Mouse (Mus musculus) gastrocnemius, postnatal 25 days (tissue): ENCODE results near the gene Ntan1. TPM values are rescaled to one million over a fixed set of nuclear protein-coding genes. Genes with fewer than 3 reads are reported as not detected.
"Not testable (repeated sequence)": the region's sequence is repeated elsewhere in the genome, so short reads cannot be mapped to it uniquely, and the experiment has no call there.

Source experiments
- DNase-seq: peaks from one replicate; pipeline ENCODE4 v3.0.0; 2022
- microRNA-seq, 2 experiments: library from miRNA; unstranded; fragments of <30 nt; microRNA quantifications; one replicate each; pipeline ENCODE4 v1.2.0; 2021; ENCODE audit warnings: borderline replicate concordance in 2 of 2
- total RNA-seq, 2 experiments: library from RNA; stranded (reverse); gene quantifications; 1 replicate in 1 of 2; 2 replicates in 1 of 2; pipeline ENCODE4 v1.2.3; 2021

Ntan1 gene
- total RNA-seq, 2 experiments from 2014 or later = 34.1 to 37.5 TPM

DNA sequence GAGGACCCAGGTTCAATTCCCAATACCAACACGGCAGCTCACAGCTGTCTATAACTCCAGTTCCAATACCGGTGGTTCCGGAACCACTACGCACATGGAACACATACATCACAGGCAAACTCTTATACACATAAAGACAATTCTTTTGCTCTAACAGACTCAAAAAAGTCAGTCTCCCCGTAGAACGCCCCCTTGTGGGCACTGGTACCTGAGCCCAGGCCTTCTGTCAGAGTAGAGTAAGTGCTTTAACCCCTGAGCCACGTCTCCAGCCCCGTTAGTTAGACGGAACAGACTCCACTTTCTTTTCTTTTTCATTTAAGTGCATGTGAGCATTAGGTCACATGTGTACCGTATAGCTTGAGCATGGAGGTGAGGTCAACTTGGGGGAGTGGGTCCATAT, 11.8 kb downstream of the Ntan1 start:
- DNase-seq = no peak

DNA sequence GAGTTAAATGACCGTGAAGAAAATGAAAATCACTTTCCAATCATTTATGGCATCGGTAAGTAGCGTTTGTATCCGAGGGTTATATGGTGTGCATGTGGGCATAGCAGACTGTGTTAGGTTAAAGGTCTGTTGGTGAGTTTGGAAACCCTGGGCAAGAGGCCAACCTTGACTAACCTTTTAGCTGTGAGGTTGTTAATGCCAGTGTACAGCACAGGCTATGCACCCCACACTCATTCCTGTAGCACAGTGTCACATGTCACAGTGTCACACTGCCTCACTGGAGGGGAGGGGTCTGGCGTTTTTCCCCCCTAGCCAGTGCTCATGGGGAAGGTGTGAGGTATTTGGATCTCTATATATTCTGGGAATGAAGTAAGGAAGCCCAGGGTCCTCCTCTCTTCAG, 13.0 kb downstream of the Ntan1 start:
- DNase-seq = no peak

DNA sequence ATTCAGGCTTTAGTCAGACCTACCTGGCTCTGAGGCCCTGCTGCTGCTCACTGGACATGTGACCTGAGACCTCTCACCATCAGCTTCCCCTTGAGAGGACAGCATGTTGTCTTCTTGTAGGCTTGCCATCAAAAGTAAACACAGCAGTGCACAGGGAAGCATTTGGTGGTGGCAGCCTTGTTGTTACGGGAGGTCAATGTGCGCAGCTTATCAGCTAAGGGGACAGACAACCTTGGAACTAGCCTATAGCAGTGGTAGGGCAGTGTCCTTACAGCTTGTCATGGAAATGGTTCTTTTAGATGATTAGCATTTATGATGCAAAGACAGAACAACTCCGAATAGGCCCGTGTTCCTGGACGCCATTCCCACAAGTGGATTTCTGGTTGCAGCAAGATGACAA, 15.7 kb downstream of the Ntan1 start:
- DNase-seq = no peak

DNA sequence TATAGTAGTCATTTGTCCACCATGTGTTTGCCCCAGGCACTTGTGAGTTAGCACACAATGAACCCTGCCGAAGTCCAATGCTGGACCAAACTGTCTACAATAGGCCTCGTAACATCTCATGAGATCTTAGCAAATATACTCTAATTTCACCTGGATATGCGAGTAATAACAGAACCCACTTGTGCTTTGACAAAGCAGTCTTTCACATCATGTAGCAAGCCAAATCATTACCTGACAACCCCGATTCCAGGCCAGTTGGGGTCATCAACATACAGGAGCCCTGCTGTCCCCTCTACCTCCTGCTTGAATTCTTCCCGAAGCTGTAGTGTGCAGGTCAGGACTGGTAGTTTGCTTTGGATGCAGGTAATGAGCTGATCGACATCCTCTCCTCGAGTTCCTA, 21.4 kb downstream of the Ntan1 start:
- no peak for DNase-seq

DNA sequence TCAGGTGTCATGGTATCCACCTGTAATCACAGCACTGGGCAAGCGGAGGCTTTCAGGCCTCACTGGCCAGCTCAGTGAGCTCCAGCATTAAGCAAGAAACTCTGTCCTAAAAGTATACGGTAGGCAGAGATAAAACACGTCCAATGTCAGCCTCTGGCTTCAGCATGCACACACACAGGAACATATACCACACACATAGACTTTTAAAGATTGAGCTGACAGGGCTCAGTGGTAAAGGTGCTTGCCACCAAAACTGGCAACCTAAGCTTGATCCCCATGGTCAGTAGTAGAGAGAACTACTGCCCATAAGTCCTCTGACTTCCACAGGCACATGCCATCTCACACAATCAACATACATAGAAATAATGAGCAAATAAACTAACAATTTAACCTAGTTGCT, 22.3 kb downstream of the Ntan1 start:
- DNase-seq = no peak

DNA sequence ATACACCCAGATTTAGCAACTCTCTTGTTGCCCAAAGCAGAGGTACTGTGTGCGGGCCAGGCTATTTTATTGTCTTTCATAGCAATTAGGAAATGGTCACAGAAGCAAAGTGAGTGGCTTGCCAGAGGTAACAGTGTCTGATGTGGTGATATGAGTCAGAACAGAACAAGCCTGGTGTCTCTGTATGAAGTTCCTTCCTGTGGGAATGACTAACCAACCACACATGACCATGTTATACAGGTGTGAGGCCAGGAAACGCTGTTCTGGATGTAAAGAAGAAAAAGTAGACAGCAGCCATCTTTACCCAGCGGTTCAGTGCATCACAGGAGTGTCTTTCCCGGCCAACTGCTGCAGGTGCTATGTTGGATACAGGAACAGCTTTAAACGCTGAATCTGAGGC, 26.4 kb downstream of the Ntan1 start:
- no peak for DNase-seq

DNA sequence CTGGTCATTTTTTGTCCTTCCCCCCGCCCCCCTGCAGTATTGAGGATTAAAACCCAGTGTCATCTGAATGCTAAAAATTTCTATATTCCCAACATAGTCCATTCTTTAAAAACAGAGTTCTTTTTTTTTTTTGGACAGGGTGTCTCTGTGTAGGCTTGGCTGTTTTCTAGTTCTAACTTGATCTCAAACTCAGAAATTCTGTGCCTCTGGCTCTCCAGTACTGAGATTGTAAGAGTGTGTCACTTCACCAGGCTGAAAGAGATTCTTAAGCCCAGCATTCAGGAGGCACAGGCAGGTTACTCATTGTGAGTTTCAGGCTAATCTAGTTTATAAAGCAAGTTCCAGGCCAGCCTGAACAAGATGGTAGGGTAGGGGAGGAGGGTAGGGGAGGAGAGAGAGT, 28.0 kb downstream of the Ntan1 start:
- no peak for DNase-seq

DNA sequence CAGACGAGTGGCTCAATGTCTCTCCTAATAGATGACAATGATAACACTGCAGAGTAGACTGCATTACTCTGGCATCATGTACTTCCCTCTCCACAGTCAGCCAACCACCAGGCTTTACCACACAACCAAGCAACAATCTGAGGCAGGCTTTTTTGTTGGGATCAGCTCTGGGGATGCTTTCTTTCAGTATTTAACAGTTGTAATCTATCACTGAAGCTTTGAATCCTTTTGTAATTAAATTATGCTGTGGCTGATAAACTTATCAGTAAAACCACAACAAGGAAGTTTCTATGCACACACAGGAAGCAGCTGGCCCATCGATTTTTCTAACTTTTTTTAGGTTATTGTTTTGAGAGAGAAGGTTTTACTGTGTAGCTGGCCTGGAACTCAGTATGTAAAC, 29.7 kb downstream of the Ntan1 start:
- DNase-seq = no peak

DNA sequence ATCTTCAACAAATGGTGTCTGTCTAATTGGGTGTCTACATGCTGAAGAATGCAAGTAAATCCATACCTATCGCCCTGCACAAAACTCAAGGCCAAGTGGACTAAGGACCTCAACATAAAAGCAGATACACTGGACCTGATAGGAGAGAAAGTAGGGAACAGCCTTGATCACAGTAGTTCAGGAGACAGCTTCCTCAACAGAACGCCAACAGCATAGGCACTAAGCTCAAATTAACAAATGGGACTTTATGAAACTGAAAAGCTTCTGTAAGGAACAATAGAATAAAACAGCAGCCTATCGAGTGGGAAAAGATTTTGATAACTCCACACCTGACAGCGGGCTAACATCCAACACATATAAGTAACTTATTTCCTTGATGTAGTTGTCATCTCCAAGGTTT, 32.8 kb downstream of the Ntan1 start:
- no peak for DNase-seq

DNA sequence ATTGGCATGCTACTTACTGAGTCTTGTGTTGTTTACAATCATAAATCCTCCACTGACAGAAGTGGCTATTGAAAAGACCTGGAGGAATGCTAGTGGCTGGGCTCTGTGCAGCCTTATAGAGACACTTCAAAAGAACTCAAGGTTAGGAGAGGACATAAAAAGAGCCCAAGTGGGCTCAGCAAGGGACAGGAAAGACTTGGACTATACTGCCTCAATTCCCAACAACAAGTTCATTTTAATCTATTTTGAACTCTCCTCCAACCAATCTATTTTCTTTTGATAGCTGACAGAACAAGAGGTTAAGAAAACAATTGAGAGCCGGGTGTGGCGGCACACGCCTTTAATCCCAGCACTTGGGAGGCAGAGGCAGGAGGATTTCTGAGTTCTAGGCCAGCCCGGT, 35.2 kb downstream of the Ntan1 start:
- no peak for DNase-seq

DNA sequence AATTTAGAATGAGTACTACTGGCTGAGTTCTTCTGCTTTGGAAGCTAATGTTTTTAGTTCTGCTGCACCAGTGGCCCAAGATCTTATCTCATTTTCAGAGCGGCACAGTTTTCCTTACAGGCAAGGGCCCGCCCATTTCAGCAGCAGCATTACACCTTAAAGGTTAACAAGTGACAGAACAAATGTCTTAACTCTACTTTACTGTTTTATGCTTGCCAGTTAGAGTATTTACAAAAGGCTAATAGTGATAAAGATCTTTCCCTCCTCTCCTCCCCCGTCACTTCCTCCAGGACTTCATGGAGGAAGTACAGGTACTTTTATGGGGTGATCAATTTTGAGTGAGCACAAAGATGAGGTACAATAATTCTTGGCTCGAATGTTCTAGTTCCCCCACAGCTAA, 47.4 kb downstream of the Ntan1 start:
- no peak for DNase-seq

DNA sequence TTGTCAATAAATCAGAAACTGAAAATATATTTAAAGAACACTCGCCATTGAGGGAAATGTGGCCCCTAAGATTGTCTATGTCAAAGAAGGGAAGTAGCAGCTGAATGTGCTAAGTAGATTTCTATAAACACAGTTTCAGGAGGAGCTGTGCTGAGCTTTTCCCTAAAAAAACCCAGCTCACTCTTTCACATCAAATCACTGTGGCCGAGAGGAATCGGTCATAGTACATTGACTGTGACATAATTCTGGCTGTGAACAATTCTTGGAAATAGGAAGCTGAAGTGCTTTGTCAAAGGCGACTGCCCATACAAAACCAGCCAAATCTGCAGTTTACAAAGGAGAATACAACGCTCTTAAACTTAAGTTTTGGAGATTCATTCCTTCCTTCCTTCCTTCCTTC, 48.0 kb downstream of the Ntan1 start:
- DNase-seq = no peak

DNA sequence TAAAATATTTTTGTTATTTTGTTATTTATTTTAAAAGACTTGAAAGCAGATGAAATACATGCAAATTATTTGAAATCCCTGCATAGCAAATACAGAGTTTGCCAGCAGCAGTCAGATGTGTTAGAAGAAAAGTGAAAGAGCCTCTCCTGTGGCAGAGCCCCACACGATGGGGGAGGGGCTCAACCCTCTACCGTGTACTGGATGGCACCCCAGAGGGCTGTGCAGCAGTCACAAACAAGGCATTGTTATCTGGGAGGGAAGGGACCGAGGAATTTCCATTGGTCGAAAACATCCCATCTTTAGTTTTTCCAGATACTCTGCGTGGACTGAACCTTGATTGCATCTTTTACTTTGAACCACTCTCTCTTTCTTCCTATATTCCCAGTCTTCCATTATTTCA, 48.8 kb downstream of the Ntan1 start:
- DNase-seq = not testable (repeated sequence)

DNA sequence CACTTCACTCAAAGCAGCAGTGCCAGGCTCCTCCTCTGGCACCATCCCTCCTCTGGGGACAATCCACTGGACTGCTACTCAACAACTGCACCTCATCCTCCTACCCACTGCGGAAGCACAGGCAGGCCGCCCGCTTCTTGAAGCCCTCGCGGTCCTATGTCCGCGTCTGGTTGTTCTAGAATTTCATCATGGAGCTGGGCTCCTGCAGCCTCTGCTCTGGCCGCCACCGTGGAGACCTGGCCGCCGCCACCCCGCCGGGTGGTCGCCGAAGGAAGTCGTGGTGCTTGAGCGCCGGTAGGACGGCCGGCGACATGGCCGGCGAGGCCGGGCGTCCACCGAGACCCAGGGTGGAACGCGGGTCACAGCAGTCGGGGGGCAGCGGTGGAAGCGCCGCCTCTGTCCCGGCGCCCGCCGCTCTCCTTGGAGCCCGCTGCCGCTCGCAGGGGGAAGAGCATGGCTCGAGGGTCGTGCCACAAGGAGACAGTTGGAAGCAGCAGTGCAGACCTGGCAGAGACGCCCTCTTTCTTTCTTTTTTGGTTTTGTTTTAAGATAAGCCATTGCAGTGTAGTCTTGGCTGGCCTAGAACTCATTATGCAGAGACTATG, 49.4 kb downstream of the Ntan1 start:
- no peak for DNase-seq

DNA sequence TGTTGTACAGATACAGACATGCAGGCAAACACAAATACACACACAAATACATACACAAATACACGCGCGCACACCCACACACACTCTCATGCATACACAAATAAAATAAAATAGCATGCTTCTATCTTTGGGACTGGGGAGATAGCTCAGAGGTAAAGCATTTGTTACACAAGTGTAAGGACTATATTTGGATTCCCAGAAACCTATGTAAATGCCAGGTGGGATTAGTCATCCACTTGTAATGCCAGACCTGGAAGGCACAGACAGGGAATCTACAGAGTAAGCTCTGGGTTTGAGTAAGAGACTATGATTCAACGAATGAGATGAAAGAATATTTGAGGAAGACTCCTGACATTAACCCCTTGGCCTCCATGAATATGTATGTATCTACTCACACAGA, 56.8 kb downstream of the Ntan1 start:
- DNase-seq = no peak

DNA sequence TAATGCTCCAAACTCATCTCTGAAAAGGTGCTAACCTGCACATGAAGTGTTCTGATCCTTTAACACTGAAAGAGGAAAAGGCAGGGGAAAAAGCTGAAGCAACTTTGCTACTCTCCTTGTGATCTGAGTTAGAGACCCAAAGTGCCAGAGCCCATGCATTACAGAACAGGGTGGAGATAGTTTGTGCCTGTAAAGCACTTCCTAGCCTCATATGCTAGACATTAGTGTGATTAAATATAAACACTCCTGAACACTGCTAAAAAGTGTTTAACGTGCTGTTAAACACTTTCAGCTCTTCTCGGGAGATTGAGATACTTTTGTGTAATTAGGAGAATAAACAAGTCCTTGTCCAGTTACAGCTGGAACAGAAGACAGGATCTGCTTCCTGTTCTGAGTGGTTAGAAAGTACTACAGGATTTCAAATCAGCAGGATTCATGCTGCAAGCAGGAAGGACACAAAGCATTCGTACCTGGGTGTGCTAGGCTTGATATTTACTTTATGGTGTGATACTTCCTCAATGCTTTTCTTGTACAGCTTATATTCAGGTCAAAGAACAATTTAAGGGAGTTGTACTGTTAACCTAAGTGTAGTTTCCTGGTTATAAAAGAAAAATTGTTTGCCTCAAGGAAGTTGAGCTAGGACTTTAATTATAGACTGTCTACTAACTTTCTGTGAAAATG, 64.6 kb downstream of the Ntan1 start:
- DNase-seq = no peak

Small RNA genes lying within 50 kb of the gene (microRNA-seq; reads per million reads assigned to microRNA genes)
- gene Gm27734 = 0 reads per million in 2 experiments

Other genes starting within 250 kb of the Ntan1 start
- gene Parn, start 150.7 kb upstream of the Ntan1 start, total RNA-seq = 1 to 10 TPM; 5.9 to 6.1 TPM
- gene Bfar, start 147.0 kb upstream of the Ntan1 start, total RNA-seq = 10 to 100 TPM; 29.1 to 37.1 TPM
- gene 3110001I22Rik, start 146.9 kb upstream of the Ntan1 start, total RNA-seq = 1 to 10 TPM; 1.7 to 2.0 TPM
- not detected for gene Pla2g10, start 87.9 kb upstream of the Ntan1 start, total RNA-seq
- 10 to 100 TPM; 29.9 to 30.2 TPM for gene Rrn3, start 38.1 kb upstream of the Ntan1 start, total RNA-seq
- 10 to 100 TPM; 41.8 to 47.7 TPM for gene Pdxdc1, start 84.3 kb downstream of the Ntan1 start, total RNA-seq
- 1 to 10 TPM in 1 of 2 experiments, under 1 TPM in 1; 0.69 to 1.0 TPM for gene Mpv17l, start 84.3 kb downstream of the Ntan1 start, total RNA-seq
- gene 2900011O08Rik, start 167.8 kb downstream of the Ntan1 start, total RNA-seq = not detected
- gene Ifitm7, start 168.0 kb downstream of the Ntan1 start, total RNA-seq = not detected